Mouse (Mus musculus) erythroblast, embryonic 14.5 days (primary cell): ENCODE results near the gene Galnt12.

ENCODE experiments used
- GATA1 ChIP-seq: IDR thresholded peaks from 2 replicates; pipeline ENCODE4 v1.6.1; 2012; ENCODE audit warnings: low read length, inconsistent platforms, mixed read lengths
- TAL1 ChIP-seq: IDR thresholded peaks from 3 replicates; pipeline ENCODE4 v1.6.1; 2012; ENCODE audit warnings: low read length, inconsistent platforms, mixed read lengths

GRCm38 (mm10) chr4:47056791-47057509, 34.8 kb upstream of the Galnt12 start, which contains the start of gene Anks6:
- no peak for TF ChIP-seq GATA1
- TF ChIP-seq TAL1 = no peak
